Mouse (Mus musculus) kidney, adult 2 months (tissue): Measurements from ENCODE around the gene Mrps18b.

ENCODE experiments used
- CTCF ChIP-seq: fragments of 200-500 bp; conservative IDR thresholded peaks from 2 replicates; pipeline ENCODE4 v1.5.1; 2011; ENCODE audit warnings: low read depth, mild to moderate bottlenecking, control low read depth, low read length, moderate library complexity, mixed read lengths; ENCODE audit not compliant: insufficient read depth, insufficient read length
- POLR2A ChIP-seq: fragments of 200-500 bp; IDR thresholded peaks from one replicate; pipeline ENCODE4 v1.6.1; 2011; ENCODE audit warnings: low read depth, low read length, control low read depth

- TF ChIP-seq CTCF (no peak), POLR2A (no peak)
Observed at GRCm38 (mm10) chr17:35900636-35901035, 15.6 kb downstream of the Mrps18b start.
